Mouse (Mus musculus) intestine, embryonic 14.5 days (tissue): ENCODE measurements at regions not wholly inside any gene's neighbourhood (a gene's known extent, or its start where the extent isn't known, plus 50 kb on each side); places are given as distances from the start of the nearest gene placed in this dataset.

Source experiments
- ATAC-seq: fragments of 200-750 bp; cut with Nextera tagmentation; replicated peaks from 2 replicates; pipeline ENCODE4 v1.8.0; 2017; ENCODE audit warnings: low read depth, moderate number of reproducible peaks, moderate TSS enrichment, moderate library complexity; ENCODE audit not compliant: low FRiP score, low TSS enrichment
- DNase-seq: peaks from one replicate; pipeline ENCODE4 v3.0.0-alpha.2; 2018; ENCODE audit warnings: low spot score
- H3K27ac ChIP-seq: fragments of 300-500 bp; sonication (generic); 2 replicates; pipeline ENCODE4 v1.5.1; 2014; ENCODE audit warnings: low read depth, mild to moderate bottlenecking, control low read depth
- H3K27me3 ChIP-seq: fragments of 300-500 bp; sonication (generic); replicated peaks from 2 replicates; pipeline ENCODE4 v1.6.1; 2014; ENCODE audit warnings: low read length, control low read depth; ENCODE audit not compliant: control insufficient read depth, insufficient read depth
- H3K36me3 ChIP-seq: fragments of 300-500 bp; sonication (generic); 2 replicates; pipeline ENCODE4 v1.6.1; 2014; ENCODE audit warnings: low read length, control low read depth; ENCODE audit not compliant: control insufficient read depth, insufficient read depth
- H3K4me1 ChIP-seq: fragments of 300-500 bp; sonication (generic); replicated peaks from 2 replicates; pipeline ENCODE4 v1.6.1; 2014; ENCODE audit warnings: low read length, control low read depth, mixed read lengths; ENCODE audit not compliant: control insufficient read depth, insufficient read depth
- H3K4me2 ChIP-seq: fragments of 300-500 bp; sonication (generic); 2 replicates; pipeline ENCODE4 v1.6.1; 2014; ENCODE audit warnings: low read length
- H3K4me3 ChIP-seq: fragments of 300-500 bp; sonication (generic); 2 replicates; pipeline ENCODE4 v1.5.1; 2014; ENCODE audit warnings: low read depth, low read length, control low read depth, mixed read lengths
- H3K9ac ChIP-seq: fragments of 300-500 bp; sonication (generic); 2 replicates; pipeline ENCODE4 v1.6.1; 2014; ENCODE audit warnings: mild to moderate bottlenecking, low read length
- H3K9me3 ChIP-seq: fragments of 300-500 bp; sonication (generic); 2 replicates; pipeline ENCODE4 v1.6.1; 2016; ENCODE audit warnings: low read length, control low read depth; ENCODE audit not compliant: control insufficient read depth
- WGBS: fragments of 180-500 bp; shearing (Covaris S2); extraction: QIAGEN DNeasy Blood & Tissue Kit; methylation state at CpG from one replicate; pipeline ENCODE4 v1.1.7; 2014; 5-methylcytosine and 5-hydroxymethylcytosine counted together

DNA sequence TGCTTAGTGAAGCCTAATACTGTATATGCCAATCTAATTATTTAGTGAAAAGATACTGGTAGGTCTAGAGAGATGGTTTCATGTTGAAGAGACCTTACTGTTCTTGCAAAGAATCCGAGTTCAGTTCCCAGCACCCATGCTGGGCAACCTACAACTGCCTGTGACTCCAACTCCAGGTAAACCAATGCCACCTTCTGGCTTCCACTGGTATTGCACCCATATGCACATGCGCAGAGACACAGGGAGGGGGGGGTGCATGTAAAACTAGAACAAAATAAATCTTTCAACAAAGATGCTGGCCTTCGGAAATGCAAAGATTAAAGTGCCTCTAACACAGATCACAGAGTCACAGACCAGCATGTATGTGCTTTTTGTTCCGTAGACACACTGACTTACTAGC is 348.5 kb upstream of the Tmem132c start:
- Histone ChIP-seq H3K4me3 (no peak overlapping the region), H3K27ac (no peak overlapping the region), H3K4me1 (no peaks in the 10 kb centered on the region), H3K27me3 (no peaks in the 10 kb centered on the region), H3K4me2 (no peak overlapping the region), H3K36me3 (no peaks in the 10 kb centered on the region), H3K9ac (no peak overlapping the region), H3K9me3 (no peaks in the 10 kb centered on the region)
- ATAC-seq (no peak), DNase-seq (no peak)
- WGBS = 91% methylated on average over 4 of the region's 4 CpGs

DNA sequence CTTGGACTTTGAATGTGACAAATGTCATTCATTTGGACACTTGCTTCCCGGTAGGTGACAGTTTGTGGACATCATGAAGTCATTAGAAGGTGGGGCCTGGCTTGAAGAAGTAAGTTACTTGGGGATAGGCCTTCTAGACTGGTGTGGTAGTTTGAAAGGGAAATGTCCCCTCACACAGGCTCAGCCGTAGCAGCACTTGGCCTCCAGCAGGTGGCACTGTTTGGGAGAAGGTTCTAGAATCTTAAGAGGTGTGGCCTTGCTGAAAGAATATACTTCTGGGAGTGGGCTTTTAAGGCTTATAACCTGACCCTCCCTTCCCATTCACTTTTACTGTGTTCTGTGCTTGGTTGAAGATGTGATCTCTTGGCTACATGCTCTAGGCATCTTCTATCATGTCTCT is 331.5 kb upstream of the Tmem132c start:
- H3K27me3 ChIP-seq = no peaks in the 10 kb centered on the region
- H3K4me2 ChIP-seq = no peak overlapping the region
- DNase-seq (no peak), ATAC-seq (no peak)
- no peaks in the 10 kb centered on the region for H3K36me3 ChIP-seq
- no peak overlapping the region for H3K9ac ChIP-seq
- no peak overlapping the region for H3K4me3 ChIP-seq
- H3K27ac ChIP-seq = no peak overlapping the region
- H3K9me3 ChIP-seq = no peaks in the 10 kb centered on the region
- H3K4me1 ChIP-seq = no peaks in the 10 kb centered on the region
- WGBS = 81% methylated on average over 2 of the region's 2 CpGs

GRCm38 (mm10) chr5:126917300-126917699 is 324.3 kb upstream of the Tmem132c start:
- Histone ChIP-seq H3K9me3 (no peaks in the 10 kb centered on the region), H3K4me1 (no peaks in the 10 kb centered on the region), H3K9ac (no peak overlapping the region), H3K27ac (no peak overlapping the region), H3K36me3 (no peaks in the 10 kb centered on the region), H3K27me3 (no peaks in the 10 kb centered on the region), H3K4me2 (no peak overlapping the region), H3K4me3 (no peak overlapping the region)
- DNase-seq (no peak), ATAC-seq (no peak)
- WGBS = 72% methylated on average over 7 of the region's 7 CpGs

DNA sequence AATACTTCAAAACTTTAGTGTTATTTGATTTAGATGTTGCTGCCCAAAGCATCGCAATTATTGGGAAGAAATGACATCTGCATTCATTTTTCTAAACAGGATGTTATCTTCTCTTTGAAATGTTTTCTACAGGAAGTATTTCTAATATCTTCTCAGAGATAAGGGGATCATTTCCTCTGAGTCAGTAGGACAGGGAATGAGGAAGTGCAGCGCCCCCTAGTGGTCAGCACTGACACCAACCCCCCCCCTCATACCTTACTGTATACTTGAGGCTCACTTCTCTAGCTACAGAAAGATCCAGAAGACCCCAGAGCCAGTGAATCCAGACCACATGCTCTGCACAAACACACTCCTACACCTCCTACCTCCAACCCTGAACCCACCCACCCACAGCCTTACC is 308.1 kb upstream of the Tmem132c start:
- ATAC-seq = no peak
- WGBS = 50% methylated on average over 2 of the region's 2 CpGs

DNA sequence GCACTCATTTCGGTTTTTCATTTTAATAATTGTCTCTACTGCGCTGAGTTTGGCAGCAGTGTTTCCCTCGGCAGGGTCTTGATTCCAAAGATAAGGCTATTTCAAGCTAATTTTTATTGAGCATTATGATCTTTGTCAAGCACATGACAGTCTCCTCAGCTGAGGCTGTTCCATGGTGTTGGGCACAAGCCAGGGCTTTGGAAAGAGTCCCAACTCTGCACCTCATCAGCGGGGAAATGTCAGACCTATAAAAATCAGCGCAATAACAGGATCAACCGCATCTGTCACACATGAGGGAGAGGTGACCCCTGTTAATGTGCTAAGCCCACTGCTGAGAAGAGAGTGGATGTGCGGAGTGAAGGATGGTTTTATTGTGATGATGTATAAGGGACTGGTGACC is 296.7 kb upstream of the Tmem132c start:
- H3K27ac ChIP-seq = no peak overlapping the region
- no peak overlapping the region for H3K9ac ChIP-seq
- 75% methylated on average over 7 of the region's 7 CpGs for WGBS
- H3K9me3 ChIP-seq = no peaks in the 10 kb centered on the region
- no peak overlapping the region for H3K4me2 ChIP-seq
- no peak overlapping the region for H3K4me3 ChIP-seq
- H3K27me3 ChIP-seq = no peaks in the 10 kb centered on the region
- no peaks in the 10 kb centered on the region for H3K4me1 ChIP-seq
- H3K36me3 ChIP-seq = no peaks in the 10 kb centered on the region
- ATAC-seq (no peak), DNase-seq (no peak)

More for the DNA sequence above, 308.1 kb upstream of the Tmem132c start:
- Histone ChIP-seq H3K27me3 (no peaks in the 10 kb centered on the region), H3K4me3 (no peak overlapping the region), H3K9me3 (peaks cover 3% of the 10 kb centered on the region; the same call in 1 of the 2 replicates), H3K4me1 (no peaks in the 10 kb centered on the region), H3K4me2 (no peak overlapping the region), H3K9ac (no peak overlapping the region), H3K27ac (no peak overlapping the region), H3K36me3 (no peaks in the 10 kb centered on the region)
- no peak for DNase-seq

GRCm38 (mm10) chr5:126954189-126954588 is 287.4 kb upstream of the Tmem132c start:
- ATAC-seq (no peak), DNase-seq (no peak)
- WGBS = 67% methylated on average over 5 of the region's 5 CpGs
- no peaks in the 10 kb centered on the region for H3K9me3 ChIP-seq
- H3K4me2 ChIP-seq = no peak overlapping the region
- H3K9ac ChIP-seq = no peak overlapping the region
- no peaks in the 10 kb centered on the region for H3K27me3 ChIP-seq
- no peaks in the 10 kb centered on the region for H3K36me3 ChIP-seq
- no peak overlapping the region for H3K27ac ChIP-seq
- no peak overlapping the region for H3K4me3 ChIP-seq
- no peaks in the 10 kb centered on the region for H3K4me1 ChIP-seq

- Histone ChIP-seq H3K4me1 (no peaks in the 10 kb centered on the region), H3K36me3 (no peaks in the 10 kb centered on the region), H3K27ac (no peak overlapping the region), H3K27me3 (no peaks in the 10 kb centered on the region), H3K4me3 (no peak overlapping the region), H3K9ac (no peak overlapping the region), H3K9me3 (no peaks in the 10 kb centered on the region), H3K4me2 (no peak overlapping the region)
- ATAC-seq (no peak), DNase-seq (no peak)
- 72% methylated on average over 6 of the region's 6 CpGs for WGBS
Observed at GRCm38 (mm10) chr5:126954634-126955033, 287.0 kb upstream of the Tmem132c start.

GRCm38 (mm10) chr5:126964577-126964976 is 277.0 kb upstream of the Tmem132c start:
- Histone ChIP-seq H3K4me3 (no peak overlapping the region), H3K36me3 (no peaks in the 10 kb centered on the region), H3K9ac (no peak overlapping the region), H3K27ac (no peak overlapping the region), H3K27me3 (no peaks in the 10 kb centered on the region), H3K4me1 (no peaks in the 10 kb centered on the region), H3K4me2 (no peak overlapping the region), H3K9me3 (no peaks in the 10 kb centered on the region)
- DNase-seq (no peak), ATAC-seq (no peak)
- WGBS = 85% methylated on average over 4 of the region's 4 CpGs

- Histone ChIP-seq H3K9me3 (no peaks in the 10 kb centered on the region), H3K4me1 (no peaks in the 10 kb centered on the region; the same call in 1 of the 2 replicates), H3K4me2 (no peak overlapping the region), H3K4me3 (no peak overlapping the region), H3K27me3 (no peaks in the 10 kb centered on the region), H3K9ac (no peak overlapping the region), H3K36me3 (no peaks in the 10 kb centered on the region), H3K27ac (no peak overlapping the region)
- ATAC-seq = no peak
- 59% methylated on average over 4 of the region's 4 CpGs for WGBS
- no peak for DNase-seq
Observed at GRCm38 (mm10) chr5:126967076-126967475, 274.5 kb upstream of the Tmem132c start.
